Mouse (Mus musculus) lung, postnatal 14 days (tissue): ENCODE measurements around the gene Fam114a1.

Source experiments
- DNase-seq: peaks from one replicate; pipeline ENCODE4 v3.0.0; 2021

The Fam114a1 gene

DNA sequence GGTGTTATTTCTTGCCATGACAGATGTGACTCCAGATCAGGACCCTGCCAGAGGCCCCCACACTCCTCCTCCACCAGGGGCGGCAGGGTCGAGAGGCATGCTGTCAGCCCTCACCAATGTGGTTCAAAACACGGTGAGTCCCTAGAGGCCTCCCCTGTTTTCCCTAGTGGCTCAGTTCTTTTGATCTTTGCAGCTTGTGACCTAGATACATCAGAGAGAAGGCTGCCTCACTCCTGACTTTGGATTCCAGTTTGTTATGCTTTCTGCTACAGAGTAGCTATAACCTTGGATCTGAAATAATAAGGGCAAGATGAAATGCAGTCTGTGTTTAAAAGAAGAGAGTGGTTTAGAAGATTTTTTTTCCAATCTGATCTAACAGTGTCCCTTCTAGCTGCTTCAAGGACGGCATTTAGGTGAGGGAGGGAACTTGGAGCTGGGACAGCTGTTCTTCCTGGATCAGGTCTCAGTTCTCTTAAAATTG lies 36.2 kb downstream of the Fam114a1 start:
- no peak for DNase-seq

DNA sequence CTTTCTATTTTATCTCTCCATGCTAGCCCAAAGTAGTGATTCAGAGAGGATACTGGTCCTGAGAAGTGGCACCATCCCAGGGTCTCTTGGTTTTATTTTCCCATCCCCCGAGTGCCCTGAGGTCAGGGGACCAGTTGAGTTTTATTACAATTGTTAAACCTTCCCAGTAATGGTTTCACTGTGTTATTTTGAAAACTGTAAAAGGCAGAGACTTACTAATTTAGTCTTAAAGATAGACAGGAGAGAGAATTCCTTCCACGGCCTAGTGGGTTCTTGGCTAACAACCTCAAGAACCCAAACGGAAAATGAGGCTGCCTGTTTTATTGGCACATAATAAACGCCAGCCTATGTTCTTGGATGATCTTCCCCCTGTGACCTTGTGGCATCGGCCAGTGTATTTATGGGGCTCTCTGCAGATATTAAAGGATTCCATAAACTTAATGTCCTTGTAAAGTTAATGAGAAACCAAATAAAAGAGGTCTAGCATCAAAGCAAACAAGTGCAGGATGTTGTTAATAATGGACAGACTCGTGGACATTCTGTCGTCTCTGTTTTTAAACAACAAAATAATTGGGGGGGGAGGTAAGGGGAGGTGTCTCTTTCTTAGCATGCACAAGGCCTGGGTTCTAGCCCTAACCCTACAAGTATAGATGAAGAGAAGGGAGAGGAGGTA lies 42.2 kb downstream of the Fam114a1 start:
- DNase-seq: no peak

DNA sequence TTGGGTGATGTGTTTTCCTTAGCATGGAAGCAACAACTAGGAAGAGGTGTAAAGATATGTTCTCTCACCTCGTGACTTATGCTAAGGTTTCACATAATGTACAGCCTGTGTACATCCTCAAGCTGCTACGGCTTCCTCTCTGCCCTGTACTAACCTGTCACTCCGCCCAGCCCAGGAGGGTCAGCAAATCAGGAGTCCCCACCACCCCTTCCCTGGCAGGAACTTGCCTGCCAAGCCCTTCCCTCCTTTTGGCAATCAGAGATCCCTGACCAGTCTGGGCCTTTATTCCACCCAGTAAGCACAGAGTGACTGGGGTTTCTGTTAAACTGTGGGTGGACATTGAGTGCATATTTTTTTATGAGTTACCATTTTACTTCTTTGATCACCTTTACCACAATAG lies 45.6 kb downstream of the Fam114a1 start:
- no peak for DNase-seq

DNA sequence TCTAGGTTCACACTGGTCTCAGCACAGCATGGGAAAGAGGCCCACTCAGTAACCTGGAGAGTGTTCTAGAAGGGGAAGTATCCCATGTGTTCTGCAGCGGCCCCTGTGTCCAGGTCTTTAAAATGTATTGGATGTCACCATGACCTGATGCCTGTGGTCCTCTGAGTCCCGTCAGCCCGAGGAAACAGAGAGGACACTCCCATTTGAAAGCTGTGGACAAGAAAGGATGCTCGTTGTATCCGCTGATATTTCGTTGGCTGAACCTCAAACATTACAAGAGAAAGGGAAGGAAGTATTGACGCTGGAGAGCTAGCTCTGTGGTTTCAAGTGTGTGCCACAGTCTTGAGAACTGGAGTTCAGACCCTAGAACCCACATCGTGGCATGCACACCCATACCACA lies 49.2 kb downstream of the Fam114a1 start:
- no peak for DNase-seq

DNA sequence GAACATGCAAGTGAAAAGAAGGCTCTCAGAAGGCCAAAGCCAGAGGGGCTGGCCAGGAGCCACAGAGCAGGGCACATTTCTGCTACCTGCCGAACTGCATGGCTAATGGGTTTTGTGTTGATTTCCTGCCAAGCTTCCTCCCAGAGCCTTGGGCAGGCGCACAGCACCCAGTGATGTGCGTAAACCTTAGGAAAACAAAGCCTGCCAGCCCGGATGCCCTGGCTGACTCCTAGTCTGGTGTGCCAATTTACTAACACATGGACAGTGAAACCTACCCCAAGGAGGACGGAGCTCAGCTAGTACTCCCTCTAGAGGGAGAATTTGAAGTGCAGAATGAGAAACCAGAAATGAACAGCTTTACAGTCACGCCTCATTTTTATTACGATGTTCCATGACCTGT lies 50.0 kb downstream of the Fam114a1 start:
- DNase-seq: peak; percentile 49

DNA sequence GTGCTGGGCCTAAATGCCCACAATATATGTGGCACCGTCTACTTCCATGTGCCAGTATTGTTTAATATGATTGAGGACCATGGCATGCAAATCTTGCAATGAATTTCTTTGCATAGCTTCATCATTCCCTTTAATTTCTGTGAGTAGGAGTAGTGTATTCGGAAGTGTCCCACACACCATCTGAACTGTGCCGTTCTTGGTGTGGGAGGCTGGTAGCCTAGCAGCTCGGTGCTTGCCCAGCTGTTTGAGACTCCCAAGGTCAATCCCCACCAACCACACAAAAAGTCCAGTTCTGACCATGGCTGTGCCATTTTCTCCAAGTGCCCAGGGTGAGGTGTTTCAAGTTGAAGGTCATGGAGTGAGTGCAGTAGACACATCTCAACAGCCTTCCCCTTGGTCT lies 52.1 kb downstream of the Fam114a1 start:
- DNase-seq: no peak

DNA sequence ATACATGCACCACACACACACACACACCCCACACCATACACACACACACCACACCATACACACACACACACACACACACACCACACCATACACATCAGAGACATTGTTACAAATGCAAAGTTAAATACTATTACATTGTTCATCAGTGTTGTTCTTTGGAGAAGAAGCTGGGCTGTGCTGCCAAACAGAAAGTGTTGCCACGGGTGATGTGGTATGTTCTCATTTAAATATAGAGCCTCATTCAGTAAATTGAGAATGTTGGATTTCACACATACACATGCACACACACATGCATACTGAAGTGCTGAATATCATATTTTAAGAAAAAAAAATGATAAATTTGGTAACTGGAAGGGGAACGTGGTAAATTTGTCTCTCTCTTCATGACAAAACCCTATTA lies 54.8 kb downstream of the Fam114a1 start:
- DNase-seq: no peak

DNA sequence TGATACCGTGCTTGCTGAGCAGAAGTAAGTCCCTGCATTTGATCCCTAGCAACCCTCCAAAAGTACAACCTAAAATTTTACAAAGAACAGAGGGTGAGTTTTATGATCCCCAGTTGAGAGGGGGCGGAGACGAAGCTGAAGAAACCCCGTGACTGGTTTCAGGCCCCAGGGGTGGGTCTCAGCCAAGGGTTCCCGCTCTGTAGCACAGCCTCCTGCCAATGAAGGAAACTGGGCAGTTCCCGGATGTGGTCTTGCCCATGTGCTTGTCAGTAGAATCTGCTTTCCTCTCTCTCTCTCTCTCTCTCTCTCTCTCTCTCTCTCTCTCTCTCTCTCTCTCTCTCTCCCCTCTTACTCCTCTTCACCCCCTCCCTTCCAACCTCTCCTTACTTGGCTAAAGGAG lies 56.0 kb downstream of the Fam114a1 start:
- DNase-seq: no peak

DNA sequence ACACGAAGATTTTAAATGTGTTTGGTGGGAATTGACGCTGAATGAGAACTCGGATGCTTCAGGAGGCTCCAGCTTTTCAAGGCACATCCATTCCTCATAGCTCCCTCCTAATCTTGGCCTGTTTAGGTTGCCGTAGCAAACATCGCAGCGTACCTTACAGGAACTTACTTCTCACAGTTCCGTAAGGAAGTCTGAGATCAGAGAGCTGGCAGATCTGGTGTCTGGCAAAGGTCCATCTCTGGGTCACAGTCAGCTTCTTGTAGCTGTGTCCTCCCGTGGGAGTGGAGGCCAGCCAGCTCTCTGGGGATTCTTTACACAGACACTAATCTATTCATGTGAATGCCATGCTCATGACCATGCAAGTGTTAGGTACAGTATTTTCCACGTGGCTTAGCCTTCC lies 56.9 kb downstream of the Fam114a1 start:
- DNase-seq: no peak

DNA sequence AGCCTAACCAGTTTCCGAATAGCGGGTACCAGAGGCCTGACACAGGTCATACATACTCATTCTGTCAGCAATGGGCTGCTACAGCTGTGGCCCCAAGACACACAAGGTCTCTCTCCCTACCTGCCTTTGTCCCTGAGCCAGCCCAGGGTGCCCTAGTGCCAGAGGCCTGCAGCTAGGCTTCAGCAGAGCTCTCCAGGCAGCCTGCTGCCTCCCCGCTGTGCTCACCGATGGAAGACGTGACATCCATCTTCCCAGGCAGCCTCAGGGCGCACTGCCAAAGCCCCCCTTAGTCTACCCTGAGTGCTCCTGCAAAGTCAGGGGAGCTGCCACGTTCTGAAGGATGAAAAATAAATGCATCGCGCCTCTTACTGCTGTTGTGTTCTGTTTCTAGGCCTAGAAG lies 58.1 kb downstream of the Fam114a1 start:
- no peak for DNase-seq

DNA sequence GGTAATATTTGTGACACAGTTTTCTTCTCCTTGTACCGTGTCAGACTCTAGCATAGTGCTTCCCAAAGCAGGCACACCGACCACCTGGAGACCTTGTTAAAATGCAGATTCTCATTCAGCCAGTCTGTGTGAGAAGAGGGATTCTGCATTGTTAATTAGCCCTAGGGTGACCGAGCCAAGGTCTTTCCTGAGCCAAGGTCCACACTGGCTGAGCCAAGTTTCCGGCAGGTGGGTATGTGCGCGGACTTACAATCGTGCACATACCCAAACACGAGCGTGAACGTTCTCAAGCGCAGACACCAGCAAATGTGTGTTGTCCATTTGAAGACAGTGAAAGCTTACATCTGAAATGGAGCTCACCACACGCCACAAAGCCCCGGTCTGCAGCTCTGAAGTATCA lies 66.7 kb downstream of the Fam114a1 start:
- DNase-seq: no peak

DNA sequence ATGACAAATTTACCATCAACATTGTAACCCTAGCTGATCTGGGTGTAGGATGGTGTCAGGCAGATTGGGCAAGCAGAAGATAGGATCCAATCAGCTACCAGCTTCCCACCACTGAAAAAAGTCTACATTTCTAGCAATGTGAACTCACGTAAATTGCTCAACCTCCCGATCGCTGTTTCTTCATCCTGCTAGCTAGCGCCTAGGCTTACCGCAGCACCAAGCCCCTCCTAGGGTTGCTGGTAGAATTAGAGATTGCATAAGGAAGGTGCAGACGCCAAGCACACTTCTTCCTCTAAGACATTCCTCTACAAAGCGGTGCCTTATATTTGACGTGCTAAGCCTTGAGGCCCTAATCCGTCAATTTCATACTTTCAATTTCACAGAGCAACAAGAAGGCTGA lies 68.4 kb downstream of the Fam114a1 start:
- DNase-seq: peak; percentile 25

DNA sequence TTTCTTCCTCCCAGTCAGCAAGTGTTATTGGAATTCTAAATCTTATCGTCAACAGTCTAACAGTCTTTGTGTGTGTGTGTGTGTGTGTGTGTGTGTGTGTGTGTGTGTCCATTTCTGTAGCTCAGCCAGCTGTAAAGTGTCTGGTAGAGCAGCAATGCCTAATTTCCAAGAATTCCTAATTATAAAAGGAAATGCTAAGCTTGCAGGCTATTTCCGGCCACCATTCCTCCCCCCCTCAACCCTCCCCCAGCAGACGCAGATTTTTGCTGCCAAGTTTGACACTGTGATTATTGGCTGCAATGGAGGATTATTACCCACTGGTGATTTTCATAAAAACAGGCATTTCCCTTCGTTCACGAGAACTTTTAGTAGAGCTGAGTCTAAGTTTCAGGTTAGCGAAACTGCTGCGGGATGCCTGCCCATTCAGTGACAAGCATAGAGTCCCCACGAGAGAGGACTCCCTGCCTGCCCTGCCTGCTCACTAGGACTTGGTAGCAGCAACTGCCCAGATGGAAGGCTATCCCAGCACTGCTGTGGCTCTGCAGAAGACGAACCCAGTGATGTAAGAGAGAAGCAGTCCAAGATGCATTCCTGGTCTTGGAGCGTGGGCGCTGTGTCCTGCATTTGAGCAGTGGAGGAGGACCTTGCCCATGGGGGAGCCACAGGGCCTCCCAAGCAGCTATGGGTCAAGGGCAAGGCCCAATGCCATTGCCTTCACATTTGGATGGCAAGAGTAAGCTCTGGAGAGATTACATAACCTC lies 69.1 kb downstream of the Fam114a1 start:
- peak; percentile 14 for DNase-seq

DNA sequence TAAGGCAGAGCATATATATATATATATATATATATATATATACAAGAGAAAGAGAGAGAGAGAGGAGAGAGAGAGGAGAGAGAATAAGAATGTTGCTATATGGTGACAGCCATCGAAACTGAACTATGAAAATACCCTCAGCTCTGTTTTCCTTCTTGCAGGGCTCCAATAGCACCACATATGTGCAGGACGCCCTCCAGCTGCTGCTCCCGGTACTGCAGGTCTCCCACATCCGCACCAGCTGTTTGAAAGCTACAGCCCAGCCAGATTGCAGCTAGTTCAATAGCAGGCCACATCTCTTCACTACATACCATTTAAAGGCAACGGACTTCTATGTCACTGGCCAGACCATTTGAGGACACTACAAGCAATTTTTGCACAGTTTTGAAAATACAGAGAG lies 70.6 kb downstream of the Fam114a1 start:
- no peak for DNase-seq

DNA sequence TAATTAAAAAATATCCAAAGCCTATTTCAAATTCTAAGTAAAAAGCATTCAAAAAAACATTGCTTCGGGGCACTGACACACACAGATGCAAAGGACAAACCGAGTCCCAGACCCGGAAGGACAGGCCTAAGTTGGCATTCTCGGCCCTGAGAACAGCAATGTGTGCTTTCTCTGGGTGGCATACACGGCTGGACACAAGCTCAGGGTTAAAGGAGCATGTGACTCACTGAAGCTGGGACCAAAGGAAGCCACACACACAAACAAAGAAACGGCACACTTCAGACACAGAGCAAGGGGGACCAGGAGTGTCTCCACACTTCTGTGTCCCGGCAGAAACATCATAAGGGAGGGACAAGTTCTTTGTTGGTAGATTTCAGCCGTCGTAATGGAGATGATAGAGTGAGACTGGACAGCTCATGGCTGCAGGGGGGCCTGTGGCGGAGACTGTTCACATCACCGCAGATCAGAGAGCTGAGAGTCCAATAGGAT lies 73.6 kb downstream of the Fam114a1 start:
- DNase-seq: no peak

DNA sequence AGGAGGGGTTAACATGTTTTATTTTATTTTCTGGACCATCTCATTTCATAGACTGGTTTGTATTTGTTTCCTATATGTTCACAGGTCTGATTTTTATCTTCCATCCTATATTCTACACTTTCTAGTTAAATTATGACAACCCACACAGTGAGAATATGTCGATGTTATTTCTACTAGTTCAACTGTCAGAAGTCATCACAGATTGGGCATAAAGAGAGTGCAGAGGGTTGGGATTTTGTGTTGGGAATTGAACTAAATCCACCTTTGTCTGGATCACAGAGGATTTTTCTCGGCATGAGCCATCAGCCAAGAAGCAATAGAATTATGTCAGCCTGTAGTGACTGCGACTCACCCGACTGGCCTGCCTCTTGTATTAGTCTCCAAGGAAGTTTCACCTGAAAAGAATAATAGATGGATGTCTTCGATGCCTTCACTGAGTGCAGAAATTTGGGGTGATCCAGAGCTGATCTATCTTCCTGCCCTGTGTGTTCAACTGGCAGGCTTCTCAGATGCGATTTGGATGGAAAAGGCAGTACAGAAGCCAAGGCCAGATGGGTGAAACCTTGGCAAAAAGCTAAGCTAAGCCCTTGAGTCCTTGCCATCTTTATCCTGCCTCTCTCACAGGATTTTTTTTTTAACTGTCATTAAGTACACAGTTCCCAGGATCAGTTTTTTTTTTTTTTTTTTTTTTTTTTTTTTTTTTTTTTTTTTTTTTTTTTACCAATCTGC lies 75.9 kb downstream of the Fam114a1 start:
- no peak for DNase-seq

DNA sequence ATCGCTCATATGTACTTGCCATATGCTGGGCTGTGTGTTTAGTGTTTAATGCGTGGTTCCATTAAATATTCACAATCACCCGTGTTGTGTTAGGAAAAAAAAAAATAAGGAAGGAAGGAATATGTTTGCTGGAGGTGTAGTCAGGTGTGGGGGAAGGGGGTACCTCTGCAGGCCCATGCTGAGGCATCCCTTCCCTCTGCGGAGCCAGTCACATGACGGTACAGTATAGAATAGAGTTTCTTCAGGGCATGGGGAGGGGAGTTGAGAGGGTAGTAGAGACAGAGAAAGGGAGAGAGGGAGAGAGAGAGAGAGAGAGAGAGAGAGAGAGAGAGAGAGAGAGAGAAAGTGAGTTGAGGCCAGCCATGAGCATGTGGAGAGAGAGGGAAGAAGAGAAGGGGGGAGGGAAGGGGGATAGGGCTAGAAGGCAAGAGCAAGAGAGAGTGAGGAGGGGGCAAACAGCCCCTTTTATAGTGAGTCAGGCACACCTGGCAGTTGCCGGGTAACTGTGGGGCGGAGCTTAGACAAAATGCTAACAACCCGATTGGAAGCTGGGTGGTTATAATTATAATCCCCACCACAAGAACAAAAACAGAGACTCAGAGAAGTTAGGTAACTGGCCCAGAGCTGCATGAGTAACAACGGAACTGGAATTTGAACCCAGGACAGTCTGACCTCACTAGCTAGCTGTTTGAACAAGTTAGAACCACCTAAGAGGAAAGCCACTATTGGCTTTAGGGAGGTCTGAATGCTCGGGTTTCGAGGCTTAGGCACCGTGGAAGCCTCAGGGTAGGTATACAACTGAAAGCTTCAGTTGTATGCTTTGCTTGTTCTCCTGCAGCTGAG lies 76.8 kb downstream of the Fam114a1 start:
- DNase-seq: no peak

DNA sequence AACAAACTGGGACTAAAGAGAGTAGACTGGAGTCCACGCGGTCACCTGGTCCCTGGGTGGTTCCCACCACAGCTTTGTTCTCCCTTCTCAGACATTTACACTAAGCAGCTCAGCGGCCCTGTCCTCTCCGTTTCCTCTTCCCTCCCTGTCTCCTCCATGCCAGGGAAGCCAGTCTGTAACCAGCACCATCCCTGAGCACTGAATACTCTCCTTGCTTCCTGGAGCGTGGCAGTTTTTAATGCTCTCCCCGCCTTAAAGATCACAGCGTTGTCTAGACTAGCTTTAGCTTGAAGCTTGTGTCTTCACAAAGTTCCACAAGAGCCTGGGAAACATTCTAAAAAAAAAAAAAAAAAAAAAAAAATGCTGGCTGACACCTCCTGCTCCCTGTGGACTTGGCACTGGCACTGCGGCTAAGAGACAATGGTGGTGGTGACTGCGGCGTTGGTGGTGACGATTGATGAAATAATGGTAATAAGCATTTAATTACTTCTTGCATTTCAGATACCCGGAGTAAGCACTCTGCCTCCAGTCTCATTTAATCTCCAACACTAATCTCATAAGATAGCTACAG lies 77.5 kb downstream of the Fam114a1 start:
- no peak for DNase-seq

DNA sequence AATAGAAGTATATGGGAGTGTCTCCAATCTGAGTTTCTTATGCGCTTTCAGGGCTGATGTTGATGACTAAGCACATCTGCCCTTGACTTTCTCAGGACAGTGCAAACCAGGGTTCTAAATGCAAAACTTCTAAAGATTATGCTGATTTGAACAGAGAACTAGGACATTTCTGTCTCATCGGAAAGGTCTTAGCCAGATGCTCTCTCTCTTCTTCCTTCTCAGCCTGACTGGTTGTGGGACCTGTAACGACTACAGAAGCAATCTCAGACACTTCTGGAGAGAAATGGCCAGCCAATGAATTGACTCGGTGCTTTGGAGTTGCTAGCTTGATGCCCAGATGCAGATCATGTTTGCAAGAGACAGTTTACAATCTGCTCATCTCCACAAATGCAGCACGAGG lies 80.0 kb downstream of the Fam114a1 start:
- DNase-seq: no peak

DNA sequence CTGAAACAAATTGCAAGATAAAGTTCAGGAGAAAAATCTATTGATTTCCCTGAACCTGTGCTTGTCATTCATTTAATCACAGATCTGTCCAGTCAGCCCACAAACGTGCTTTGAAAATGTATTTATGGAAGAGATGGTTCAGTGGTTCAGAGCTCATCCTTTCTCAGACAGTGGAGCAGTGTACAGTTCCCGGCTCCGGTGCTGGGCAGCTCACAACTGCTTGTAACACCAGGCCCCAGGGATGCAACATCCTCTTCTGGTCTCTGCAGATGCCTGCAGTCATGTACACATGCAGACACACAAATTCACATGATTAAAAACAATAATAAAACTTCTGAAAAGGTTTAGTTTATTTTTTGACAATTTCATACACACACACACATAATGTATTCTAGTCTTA lies 81.6 kb downstream of the Fam114a1 start:
- DNase-seq: no peak

DNA sequence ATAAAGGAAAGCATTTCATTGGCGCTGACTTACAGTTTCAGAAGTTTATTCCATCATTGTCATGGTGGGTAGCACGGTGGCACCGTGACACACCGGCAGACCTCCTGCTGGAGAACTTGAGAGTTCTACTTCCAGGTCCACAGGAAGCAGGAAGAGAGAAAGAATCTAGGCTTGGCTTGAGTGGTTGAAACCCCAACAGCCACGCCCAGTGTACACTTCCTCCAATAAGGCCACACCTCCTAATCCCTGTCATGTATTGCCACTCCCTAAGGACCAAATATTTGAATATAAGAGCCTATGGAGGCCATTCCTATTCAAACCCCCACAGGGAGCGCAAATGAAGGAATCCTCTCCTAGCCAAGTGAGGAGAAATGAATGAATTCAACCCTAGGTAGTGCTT lies 87.7 kb downstream of the Fam114a1 start:
- no peak for DNase-seq

DNA sequence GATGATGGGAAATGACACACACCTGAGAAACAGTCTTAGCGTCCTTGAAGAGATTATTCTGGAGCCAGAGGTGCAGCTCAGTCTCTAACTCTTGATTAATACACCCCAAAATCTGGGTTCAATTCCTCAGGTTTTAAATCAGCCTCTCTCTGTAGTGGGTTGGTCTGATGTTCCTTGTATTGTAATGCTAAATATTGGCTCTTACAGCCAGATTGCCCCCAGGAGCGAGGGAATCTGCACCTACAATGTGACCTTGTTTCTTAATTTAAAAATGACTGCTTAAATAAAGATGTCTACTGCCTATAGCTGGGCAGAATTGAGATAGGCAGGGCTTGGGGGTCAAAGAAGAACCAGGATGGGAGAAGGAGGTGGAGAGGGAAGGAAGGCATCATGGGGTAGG lies 89.9 kb downstream of the Fam114a1 start:
- DNase-seq: no peak

DNA sequence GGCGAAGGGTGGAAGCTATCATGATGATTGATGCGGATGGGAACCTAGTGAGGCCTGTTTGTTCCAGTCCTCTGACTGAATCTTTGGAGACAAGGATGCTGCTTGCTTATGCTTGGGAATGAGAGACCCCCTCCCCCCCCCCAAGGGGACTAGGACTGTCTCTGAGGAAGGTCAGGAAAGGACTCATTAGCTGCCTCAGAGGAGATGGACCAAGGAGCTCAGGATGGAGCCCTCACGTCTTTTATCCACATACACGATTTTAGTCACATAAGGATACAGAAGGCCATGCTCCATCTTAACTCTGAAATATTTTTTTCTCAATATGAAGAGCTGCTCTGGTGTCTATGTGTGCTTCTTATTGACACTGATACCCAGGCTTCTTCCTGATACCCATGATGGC lies 92.4 kb downstream of the Fam114a1 start:
- no peak for DNase-seq
